Mouse (Mus musculus) heart, embryonic 14.5 days (tissue): ENCODE results near the gene Ccnk. TPM values are rescaled to one million over a fixed set of nuclear protein-coding genes. Genes with fewer than 3 reads are reported as not detected.

Experiments used
- ATAC-seq: fragments of 200-750 bp; cut with Nextera tagmentation; 2 replicates; pipeline ENCODE4 v1.8.0; 2017; ENCODE audit warnings: low read depth, moderate TSS enrichment; ENCODE audit not compliant: insufficient number of reproducible peaks, insufficient read depth, low FRiP score
- H3K27ac ChIP-seq, 2 experiments: fragments of 200-500 bp in 1 of 2; fragments of 300-500 bp in 1 of 2; sonication (generic) in 1 of 2; replicated peaks in 1 of 2; 2 replicates each; pipeline ENCODE4 v1.5.1; 2012 to 2014; ENCODE audit warnings: low read depth in 2 of 2, low read length in 2 of 2, control low read depth in 1 of 2, mild to moderate bottlenecking in 1 of 2, mixed read lengths in 1 of 2; ENCODE audit not compliant: control insufficient read depth in 1 of 2, insufficient read depth in 1 of 2
- H3K27me3 ChIP-seq: fragments of 300-500 bp; sonication (generic); 2 replicates; pipeline ENCODE4 v1.6.1; 2014; ENCODE audit warnings: mild to moderate bottlenecking, low read length, control low read depth; ENCODE audit not compliant: control insufficient read depth, insufficient read depth
- H3K36me3 ChIP-seq: fragments of 300-500 bp; sonication (generic); 2 replicates; pipeline ENCODE4 v1.6.1; 2014; ENCODE audit warnings: mild to moderate bottlenecking, control low read depth, low read length, mixed read lengths; ENCODE audit not compliant: control insufficient read depth, insufficient read depth
- H3K4me1 ChIP-seq, 2 experiments: fragments of 200-500 bp in 1 of 2; fragments of 300-500 bp in 1 of 2; sonication (generic) in 1 of 2; 2 replicates each; pipeline ENCODE4 v1.6.1; 2012 to 2014; ENCODE audit warnings: low read length in 2 of 2, control low read depth in 1 of 2, mixed read lengths in 1 of 2; ENCODE audit not compliant: control insufficient read depth in 2 of 2, insufficient read depth in 2 of 2
- H3K4me2 ChIP-seq: fragments of 300-500 bp; sonication (generic); 2 replicates; pipeline ENCODE4 v1.6.1; 2014; ENCODE audit warnings: mild to moderate bottlenecking, low read length
- H3K4me3 ChIP-seq, 2 experiments: fragments of 200-500 bp in 1 of 2; fragments of 300-500 bp in 1 of 2; sonication (generic) in 1 of 2; 2 replicates each; pipeline ENCODE4 v1.5.1; 2012 to 2014; ENCODE audit warnings: low read length in 2 of 2, mild to moderate bottlenecking in 2 of 2, control low read depth in 1 of 2, low read depth in 1 of 2, moderate library complexity in 1 of 2; ENCODE audit not compliant: control insufficient read depth in 1 of 2, insufficient read depth in 1 of 2
- H3K9ac ChIP-seq: fragments of 300-500 bp; sonication (generic); 2 replicates; pipeline ENCODE4 v1.6.1; 2014; ENCODE audit warnings: mild to moderate bottlenecking, low read length
- H3K9me3 ChIP-seq: fragments of 300-500 bp; sonication (generic); 2 replicates; pipeline ENCODE4 v1.6.1; 2016; ENCODE audit warnings: low read length, control low read depth; ENCODE audit not compliant: control insufficient read depth
- WGBS: fragments of 180-500 bp; shearing (Covaris S2); extraction: QIAGEN DNeasy Blood & Tissue Kit; methylation state at CpG from one replicate; pipeline ENCODE4 v1.1.7; 2014; 5-methylcytosine and 5-hydroxymethylcytosine counted together
- polyA plus RNA-seq: library from polyadenylated mRNA; unstranded; fragments of >200 nt; fragmentation: Nextera tagmentation; extraction: Ambion mirVana; gene quantifications from 2 replicates; pipeline ENCODE4 v1.2.1, GENCODE M21; 2014

Gene Ccnk
- polyA plus RNA-seq, 1 experiment from 2014 or later: 3.9 TPM

DNA sequence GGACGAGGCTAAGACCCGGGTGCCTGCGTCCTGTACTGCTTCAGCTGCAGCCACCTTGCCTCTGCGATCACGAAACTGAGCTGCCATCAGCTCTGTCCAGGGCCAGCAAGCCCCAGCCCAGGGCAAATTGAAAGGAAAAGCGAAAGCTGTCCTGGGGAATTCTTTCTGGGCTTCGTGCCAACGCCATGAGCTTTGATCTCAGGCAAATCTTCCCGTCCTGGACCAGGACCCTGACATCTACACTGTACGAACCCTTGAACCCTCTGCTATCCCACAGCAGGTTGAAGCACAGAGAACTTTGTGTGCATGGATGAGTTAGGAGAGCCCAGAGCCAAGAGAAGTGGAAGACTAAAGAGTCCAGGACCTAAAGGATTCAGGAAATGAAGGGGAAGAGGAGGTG is 70.1 kb downstream of the Ccnk start:
- Histone ChIP-seq H3K4me1 (peaks cover 73 to 74% of the 10 kb centered on the region in 2 experiments), H3K27me3 (no peaks in the 10 kb centered on the region), H3K9ac (peak overlapping the region; percentile 27; the same call in 1 of the 2 replicates), H3K9me3 (no peaks in the 10 kb centered on the region), H3K36me3 (no peaks in the 10 kb centered on the region), H3K4me2 (peak overlapping the region; percentile 54), H3K27ac (peak overlapping the region; percentile 76 to 81), H3K4me3 (no peak overlapping the region)
- 15% methylated on average over 10 of the region's 10 CpGs for WGBS
- no peak for ATAC-seq

GRCm38 (mm10) chr12:108251034-108251792 is 71.8 kb downstream of the Ccnk start:
- Histone ChIP-seq H3K4me2 (no peak overlapping the region), H3K9ac (no peak overlapping the region), H3K27ac (no peak overlapping the region), H3K4me1 (peaks cover 73 to 74% of the 10 kb centered on the region in 2 experiments), H3K27me3 (no peaks in the 10 kb centered on the region), H3K9me3 (no peaks in the 10 kb centered on the region), H3K36me3 (no peaks in the 10 kb centered on the region), H3K4me3 (no peak overlapping the region)
- ATAC-seq: no peak
- WGBS: 89% methylated on average over 30 of the region's 31 CpGs

DNA sequence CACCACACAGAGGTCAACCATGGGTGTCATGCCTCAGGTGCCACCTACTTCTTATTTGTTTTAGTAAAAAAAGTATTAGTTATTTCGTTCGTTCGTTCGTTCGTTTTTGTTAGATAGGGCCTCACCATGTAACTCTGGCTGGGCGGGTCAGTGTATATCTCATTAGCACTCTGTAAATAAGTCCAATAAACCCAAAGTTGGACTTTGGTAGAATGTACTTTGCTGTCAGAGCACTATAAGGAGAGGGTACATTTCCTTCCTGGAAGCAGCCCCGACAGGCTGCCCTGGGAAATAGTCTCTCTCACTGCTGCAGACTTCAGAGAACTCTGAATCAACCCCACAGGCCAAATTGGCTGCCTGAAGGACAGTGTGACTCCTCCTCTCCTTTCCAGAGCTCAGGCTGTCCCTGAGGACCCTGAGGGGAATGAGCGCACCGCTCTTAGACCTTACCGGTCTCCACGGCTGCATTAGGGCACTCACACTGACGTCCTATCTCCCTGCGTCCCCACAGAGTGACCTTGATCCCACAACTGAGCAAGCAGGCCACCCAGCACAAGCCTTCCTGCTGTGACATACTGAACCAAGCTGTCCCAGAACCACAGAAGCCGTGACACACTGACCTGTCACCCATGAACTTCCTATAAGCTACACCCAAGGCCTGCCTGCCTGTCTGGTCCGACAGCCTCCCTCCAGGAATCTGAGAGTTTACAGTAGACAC is 72.6 kb downstream of the Ccnk start:
- Histone ChIP-seq H3K4me2 (no peak overlapping the region), H3K4me1 (peaks cover 73 to 74% of the 10 kb centered on the region in 2 experiments), H3K9ac (peak overlapping the region; percentile 44), H3K4me3 (no peak overlapping the region), H3K36me3 (no peaks in the 10 kb centered on the region), H3K27me3 (no peaks in the 10 kb centered on the region), H3K27ac (peak overlapping the region; percentile 18 to 62; a peak in 3 of 4 replicates), H3K9me3 (no peaks in the 10 kb centered on the region)
- WGBS: 57% methylated on average over 15 of the region's 15 CpGs
- ATAC-seq: no peak

Other genes with a start within 250 kb of the Ccnk start
- 4.4 TPM in 2 replicates for gene Bcl11b, start 176.0 kb upstream of the Ccnk start, polyA plus RNA-seq
- 60.4 and 68.2 TPM in 2 replicates for gene Setd3, start 265 bp upstream of the Ccnk start, polyA plus RNA-seq
- 7.2 and 8.2 TPM in 2 replicates for gene Ccdc85c, start 95.8 kb downstream of the Ccnk start, polyA plus RNA-seq
- gene Hhipl1, start 126.7 kb downstream of the Ccnk start, polyA plus RNA-seq: 0.63 and 0.84 TPM in 2 replicates
- 4.2 and 4.6 TPM in 2 replicates for gene Cyp46a1, start 154.8 kb downstream of the Ccnk start, polyA plus RNA-seq
- gene Eml1, start 191.4 kb downstream of the Ccnk start, polyA plus RNA-seq: 69.5 and 77.2 TPM in 2 replicates